Mouse (Mus musculus) G1E (cell line): Measurements from ENCODE around the gene Ccdc7a.

ENCODE experiments used
- CTCF ChIP-seq: IDR thresholded peaks from 2 replicates; pipeline ENCODE4 v1.5.1; 2012; ENCODE audit warnings: low read depth, low read length, inconsistent platforms, mixed read lengths
- GATA1 ChIP-seq: IDR thresholded peaks from 2 replicates; pipeline ENCODE4 v1.6.1; 2012; ENCODE audit warnings: borderline replicate concordance, low read length, inconsistent platforms, mixed read lengths
- TAL1 ChIP-seq: conservative IDR thresholded peaks from 2 replicates; pipeline ENCODE4 v1.6.1; 2012; ENCODE audit warnings: low read depth, low read length, inconsistent platforms, mixed read lengths

- no peak for TF ChIP-seq CTCF
- no peak for TF ChIP-seq TAL1
- TF ChIP-seq GATA1 = no peak
These were observed 331.2 kb downstream of the Ccdc7a start for GRCm38 (mm10) chr8:128734118-128734517.
